Mouse (Mus musculus) urinary bladder, postnatal 14 days (tissue): ENCODE measurements around the gene Hsp90ab1.

Experiments
- DNase-seq: peaks from one replicate; pipeline ENCODE4 v3.0.0; 2021; ENCODE audit warnings: low spot score

The Hsp90ab1 gene

DNA sequence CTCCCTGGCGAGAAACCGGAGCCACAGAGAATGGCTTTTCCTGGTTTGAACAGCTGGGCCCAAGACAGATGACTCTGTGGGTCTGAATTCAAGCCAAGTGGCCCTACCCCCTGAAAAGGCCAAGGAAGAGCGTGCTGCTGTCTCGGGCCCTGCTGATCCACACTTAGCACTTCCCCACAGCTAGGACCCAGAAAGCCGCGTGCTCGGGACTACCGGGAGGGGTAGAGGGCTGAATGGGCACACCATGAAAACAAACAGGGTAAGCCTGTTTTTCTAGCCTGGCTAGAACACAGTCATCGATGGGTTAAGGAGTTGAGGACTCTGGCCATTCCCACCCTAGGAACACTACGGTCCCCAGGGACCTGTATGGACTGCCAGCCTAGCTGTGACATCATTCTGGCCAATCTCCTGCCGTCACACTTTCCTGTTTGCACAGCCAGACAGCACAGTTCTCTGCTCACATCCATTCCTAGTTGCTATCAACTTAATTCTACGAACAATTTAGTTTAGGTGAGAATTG lies 7.9 kb upstream of the Hsp90ab1 start:
- peak; percentile 55 for DNase-seq

DNA sequence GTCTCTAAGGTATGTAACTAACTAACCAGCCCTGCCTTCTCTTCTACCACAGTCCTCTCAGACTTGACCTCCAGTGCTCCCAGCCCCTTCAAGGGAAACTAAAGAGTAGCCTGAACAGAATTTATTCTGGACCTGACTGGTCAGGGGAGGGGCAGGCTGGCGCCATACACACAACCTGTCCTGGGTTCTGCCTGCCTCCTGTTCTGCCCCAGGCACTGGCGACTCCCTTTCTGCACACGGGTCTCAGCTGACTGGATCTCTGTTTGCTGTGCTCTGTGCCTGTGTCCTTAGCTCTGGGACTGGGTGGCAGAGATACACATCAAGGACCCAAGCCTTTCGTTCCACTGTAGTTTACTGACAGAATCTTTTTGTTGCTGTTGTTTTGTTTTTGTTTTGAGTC lies 6.5 kb upstream of the Hsp90ab1 start:
- no peak for DNase-seq

DNA sequence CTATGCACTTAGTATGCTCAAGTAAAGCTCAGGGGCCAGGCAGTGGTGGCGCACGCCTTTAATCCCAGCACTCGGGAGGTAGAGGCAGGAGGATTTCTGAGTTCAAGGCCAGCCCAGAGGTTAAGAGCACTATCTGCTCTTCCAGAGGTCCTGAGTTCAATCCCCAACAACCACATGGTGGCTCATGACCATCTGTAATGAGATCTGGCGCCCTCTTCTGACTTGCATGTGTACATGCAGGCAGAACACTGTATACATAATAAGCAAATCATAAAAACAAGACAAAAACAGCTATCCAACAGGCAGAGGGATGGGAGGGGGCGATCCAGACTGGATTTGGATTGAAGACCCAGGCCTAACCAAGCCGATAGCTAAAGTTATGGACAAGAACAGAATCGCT lies 5.8 kb upstream of the Hsp90ab1 start:
- no peak for DNase-seq

GRCm38 (mm10) chr17:45578242-45578641 lies 5.2 kb upstream of the Hsp90ab1 start:
- DNase-seq = peak; percentile 75

- DNase-seq = no peak
Observed at GRCm38 (mm10) chr17:45575123-45575897, 2.2 kb upstream of the Hsp90ab1 start.

DNA sequence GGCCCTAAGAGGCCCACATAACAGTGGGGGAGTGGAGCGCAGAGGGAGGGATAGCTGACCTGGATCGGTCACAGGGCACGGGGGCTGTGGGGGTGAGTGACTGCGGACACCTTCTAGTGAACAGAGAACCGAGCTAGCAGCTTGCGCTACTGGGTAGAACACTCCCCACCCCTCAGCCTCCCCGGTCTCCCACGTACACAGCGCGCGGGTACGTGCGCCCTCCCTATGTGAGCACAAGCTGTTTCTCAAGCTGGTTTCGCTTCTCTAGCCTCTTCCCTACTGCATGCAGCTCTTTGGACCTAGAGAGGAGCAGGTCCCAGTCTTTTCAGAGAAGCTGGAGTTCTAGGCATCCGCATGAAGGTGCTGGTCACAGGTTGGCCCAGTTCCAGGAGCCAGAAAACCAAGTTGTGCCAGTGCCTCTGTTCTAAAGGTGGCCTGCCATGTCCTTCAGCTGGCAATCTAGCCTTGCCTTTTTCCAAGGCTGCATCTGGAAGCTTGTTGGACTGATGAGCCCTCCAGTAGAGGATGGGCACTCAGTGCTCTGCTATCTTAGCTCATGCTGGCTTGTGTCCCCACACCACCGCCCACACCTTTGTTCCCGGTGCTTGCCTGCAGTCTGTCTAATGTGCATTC lies 1.2 kb upstream of the Hsp90ab1 start:
- DNase-seq = peak; percentile 71

- DNase-seq = peak; percentile 99
Observed at GRCm38 (mm10) chr17:45573780-45574123, 681 bp upstream of the Hsp90ab1 start.

- peak; percentile 71 for DNase-seq
Observed at GRCm38 (mm10) chr17:45572103-45573086, 676 bp downstream of the Hsp90ab1 start.

DNA sequence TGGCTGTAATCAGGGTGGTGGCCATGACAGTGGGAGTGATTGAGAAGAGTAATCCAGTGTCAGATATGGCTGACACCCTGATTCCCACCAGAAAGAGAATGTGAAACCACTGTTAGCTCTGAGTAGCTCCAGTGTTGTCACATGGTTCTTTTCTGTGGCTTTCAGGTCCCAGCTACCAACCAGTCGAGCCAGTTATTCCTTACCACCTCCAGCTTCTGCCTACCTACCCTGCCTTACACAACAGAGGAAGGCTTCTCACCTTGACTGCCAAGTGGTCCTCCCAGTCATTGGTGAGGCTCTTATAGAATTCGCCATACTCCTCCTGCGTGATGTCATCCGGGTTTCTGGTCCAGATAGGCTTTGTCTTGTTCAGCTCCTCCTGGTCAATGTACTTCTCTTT lies 3.1 kb downstream of the Hsp90ab1 start:
- no peak for DNase-seq

- no peak for DNase-seq
Observed at GRCm38 (mm10) chr17:45568990-45569389, 4.1 kb downstream of the Hsp90ab1 start.

DNA sequence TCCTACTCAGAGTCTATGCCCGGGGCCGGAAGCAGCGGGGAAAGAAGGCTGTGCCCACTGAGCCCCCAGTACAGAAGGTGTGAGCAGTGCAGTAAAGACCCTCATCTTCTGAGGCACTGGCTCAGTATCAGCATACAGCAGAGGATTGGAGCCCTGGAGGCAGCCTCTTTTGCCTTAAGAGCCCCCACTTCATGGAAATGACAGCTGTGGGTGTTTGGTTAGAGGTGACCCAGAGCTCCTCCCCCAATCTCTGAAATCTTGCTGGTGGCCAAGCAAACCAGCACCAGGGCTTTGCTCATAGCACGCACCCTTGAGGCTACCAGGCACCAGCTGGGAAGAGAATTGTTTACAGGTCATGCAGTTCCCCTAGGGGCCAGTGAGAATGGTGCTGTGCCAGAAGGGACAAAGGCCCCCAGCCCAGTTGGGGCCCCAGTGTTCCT lies 5.9 kb downstream of the Hsp90ab1 start:
- no peak for DNase-seq

DNA sequence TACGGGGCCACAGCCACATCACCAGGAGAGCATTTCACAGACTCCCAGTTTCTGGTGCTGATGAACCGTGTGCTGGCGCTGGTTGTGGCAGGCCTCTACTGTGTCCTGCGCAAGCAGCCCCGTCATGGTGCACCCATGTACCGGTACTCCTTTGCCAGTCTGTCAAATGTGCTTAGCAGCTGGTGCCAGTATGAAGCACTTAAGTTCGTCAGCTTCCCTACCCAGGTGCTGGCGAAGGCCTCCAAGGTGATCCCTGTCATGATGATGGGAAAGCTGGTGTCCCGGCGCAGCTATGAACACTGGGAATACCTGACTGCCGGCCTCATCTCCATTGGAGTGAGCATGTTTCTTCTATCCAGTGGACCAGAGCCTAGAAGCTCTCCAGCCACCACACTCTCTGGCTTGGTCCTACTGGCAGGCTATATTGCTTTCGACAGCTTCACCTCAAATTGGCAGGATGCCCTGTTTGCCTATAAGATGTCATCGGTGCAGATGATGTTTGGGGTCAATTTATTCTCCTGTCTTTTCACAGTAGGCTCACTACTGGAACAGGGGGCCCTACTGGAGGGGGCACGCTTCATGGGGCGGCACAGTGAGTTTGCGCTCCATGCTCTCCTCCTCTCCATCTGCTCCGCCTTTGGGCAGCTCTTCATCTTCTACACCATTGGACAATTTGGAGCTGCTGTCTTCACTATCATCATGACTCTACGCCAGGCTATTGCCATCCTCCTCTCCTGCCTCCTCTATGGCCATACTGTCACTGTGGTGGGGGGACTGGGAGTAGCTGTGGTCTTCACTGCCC lies 6.5 kb downstream of the Hsp90ab1 start:
- no peak for DNase-seq

DNA sequence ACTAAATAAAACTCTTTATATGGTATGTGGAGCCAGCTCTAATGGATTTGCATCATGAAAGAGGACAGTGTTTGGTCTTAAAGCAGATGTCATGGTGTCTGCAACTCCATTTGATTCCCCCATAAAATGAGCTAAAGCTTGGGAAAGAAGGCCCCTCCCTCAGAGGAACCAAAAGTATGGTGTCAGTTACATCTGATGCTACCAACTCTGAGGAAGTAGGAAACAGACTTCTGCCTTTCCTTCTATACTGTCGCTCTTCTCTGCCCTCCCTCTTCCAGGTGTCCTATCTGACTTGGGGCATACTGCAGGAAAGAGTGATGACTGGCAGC lies 7.1 kb downstream of the Hsp90ab1 start:
- DNase-seq = no peak

DNA sequence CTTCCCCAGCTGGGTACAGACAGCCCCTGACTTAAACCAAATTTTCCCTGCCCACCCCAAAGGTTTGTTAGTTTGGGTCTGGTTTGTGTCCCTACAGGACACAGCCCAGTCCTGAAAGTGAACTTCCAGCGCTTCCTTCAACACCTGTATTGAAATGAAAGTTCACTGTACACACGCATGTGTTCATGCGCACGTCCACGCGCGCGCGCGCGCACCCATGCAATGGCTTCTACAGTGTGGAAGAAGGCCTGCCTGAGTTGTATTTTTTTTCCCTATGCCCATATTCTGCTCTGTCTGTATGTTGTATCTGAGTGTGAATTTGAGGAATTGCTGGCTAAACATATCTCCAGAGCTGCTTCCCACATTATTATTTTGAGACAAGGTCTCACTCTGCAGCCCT lies 8.0 kb downstream of the Hsp90ab1 start:
- no peak for DNase-seq

DNA sequence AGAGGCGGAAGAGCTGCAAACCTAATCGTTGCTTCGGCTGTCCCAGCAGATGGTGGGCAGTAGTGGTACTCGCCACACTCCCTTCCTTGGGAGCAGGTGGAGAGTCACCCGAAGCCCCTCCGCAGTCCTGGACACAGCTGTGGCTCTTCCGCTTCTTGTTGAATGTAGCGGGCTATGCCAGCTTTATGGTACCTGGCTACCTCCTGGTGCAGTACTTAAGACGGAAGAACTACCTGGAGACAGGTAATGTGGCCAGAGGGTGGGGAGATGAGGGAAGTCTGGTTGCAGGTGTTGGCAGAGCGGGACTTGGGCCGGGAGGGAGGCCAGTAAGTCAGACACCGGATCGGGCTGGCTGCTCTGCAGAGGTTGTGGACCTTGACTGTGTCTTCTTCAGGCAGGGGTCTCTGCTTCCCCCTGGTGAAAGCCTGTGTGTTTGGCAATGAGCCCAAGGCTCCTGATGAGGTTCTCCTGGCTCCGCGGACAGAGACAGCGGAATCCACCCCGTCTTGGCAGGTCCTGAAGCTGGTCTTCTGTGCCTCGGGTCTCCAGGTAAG lies 8.5 kb downstream of the Hsp90ab1 start:
- DNase-seq = no peak

DNA sequence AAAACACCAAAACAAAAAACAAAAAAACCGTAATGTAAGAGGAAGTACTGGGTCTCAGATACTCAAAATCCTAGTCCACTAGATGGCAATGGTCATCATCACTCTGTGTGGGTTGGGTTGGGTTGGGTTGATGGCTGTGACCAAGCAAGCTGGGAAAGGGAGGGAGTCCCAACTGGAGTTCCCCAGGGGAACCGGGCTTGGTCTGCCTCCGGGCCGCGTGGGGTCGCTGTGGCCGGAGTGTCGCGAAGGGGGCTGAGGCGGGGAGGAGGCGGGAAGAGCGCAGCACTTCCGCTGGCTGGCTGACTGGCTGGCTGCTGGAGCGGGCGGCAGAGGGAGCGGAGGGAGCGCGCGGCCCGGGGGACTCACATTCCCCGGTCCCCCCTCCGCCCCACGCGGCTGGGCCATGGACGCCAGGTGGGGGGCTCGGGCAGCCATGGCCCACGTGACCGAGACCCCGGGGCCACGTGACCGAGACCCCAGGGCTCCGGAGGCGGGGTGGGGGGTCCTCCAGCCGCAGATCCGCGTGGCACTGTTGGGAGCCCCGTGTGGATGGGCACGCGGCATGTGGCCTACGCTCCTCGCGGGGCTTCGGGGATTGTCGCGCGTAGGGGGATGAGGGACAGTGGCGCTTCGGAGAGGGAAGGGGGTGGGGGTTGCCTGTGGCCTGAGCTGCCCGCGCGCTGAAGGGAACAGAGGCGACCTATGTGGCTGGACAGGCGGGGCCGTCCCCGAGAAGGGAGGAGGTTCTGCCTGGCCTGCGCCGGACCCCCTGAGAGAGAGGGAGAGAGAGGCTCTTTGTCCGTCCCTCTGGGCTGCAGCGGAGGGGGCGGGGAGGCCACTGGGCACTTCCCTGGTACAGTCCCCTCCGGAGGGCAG lies 9.2 kb downstream of the Hsp90ab1 start, which contains the start of gene Slc35b2:
TSS of gene Slc35b2 (plus strand) at position 220 of the 876 bp plus-strand sequence.
- DNase-seq = peak; percentile 94

GRCm38 (mm10) chr17:45563216-45563615 lies 9.9 kb downstream of the Hsp90ab1 start:
- no peak for DNase-seq

- DNase-seq = no peak
Observed at GRCm38 (mm10) chr17:45559732-45560525, 13.1 kb downstream of the Hsp90ab1 start.
